Mouse (Mus musculus): Measurements from ENCODE around the gene Wbp1l.
"Not testable (repeated sequence)": the region's sequence is repeated elsewhere in the genome, so short reads cannot be mapped to it uniquely, and the experiment has no call there.

Gene Wbp1l

GRCm38 (mm10) chr19:46598720-46599252 lies at the start of gene Wbp1l:
Gene Wbp1l, plus strand, starts transcription at chr19:46599084.
- DNase-seq (ENCODE audit: low read depth) = peak; percentile 98

- no peak for DNase-seq (ENCODE audit: low read depth)
Observed at GRCm38 (mm10) chr19:46550385-46550784, 48.5 kb upstream of the Wbp1l start.

GRCm38 (mm10) chr19:46552496-46552895 lies 46.4 kb upstream of the Wbp1l start:
- no peak for DNase-seq (ENCODE audit: low read depth)

- DNase-seq (ENCODE audit: low read depth) = no peak
Observed at GRCm38 (mm10) chr19:46553541-46553955, 45.3 kb upstream of the Wbp1l start.

GRCm38 (mm10) chr19:46558009-46558408 lies 40.9 kb upstream of the Wbp1l start:
- DNase-seq (ENCODE audit: low read depth) = no peak

- no peak for DNase-seq (ENCODE audit: low read depth)
Observed at GRCm38 (mm10) chr19:46558631-46559030, 40.3 kb upstream of the Wbp1l start.

- no peak for DNase-seq (ENCODE audit: low read depth)
Observed at GRCm38 (mm10) chr19:46562132-46562531, 36.8 kb upstream of the Wbp1l start.

- no peak for DNase-seq (ENCODE audit: low read depth)
Observed at GRCm38 (mm10) chr19:46562581-46563515, 36.0 kb upstream of the Wbp1l start.

- DNase-seq (ENCODE audit: low read depth) = no peak
Observed at GRCm38 (mm10) chr19:46563603-46564002, 35.3 kb upstream of the Wbp1l start.

- no peak for DNase-seq (ENCODE audit: low read depth)
Observed at GRCm38 (mm10) chr19:46564043-46564462, 34.8 kb upstream of the Wbp1l start.

- not testable (repeated sequence) for DNase-seq (ENCODE audit: low read depth)
Observed at GRCm38 (mm10) chr19:46571211-46571877, 27.5 kb upstream of the Wbp1l start.

- DNase-seq (ENCODE audit: low read depth) = no peak
Observed at GRCm38 (mm10) chr19:46571878-46572244, 27.0 kb upstream of the Wbp1l start.

- no peak for DNase-seq (ENCODE audit: low read depth)
Observed at GRCm38 (mm10) chr19:46572548-46572947, 26.3 kb upstream of the Wbp1l start.

- peak; percentile 94 for DNase-seq (ENCODE audit: low read depth)
Observed at GRCm38 (mm10) chr19:46572951-46573937, 25.6 kb upstream of the Wbp1l start, which contains the start of the genes Arl3 and Sfxn2. Gene Arl3, minus strand, starts transcription at chr19:46573198. Gene Sfxn2, plus strand, starts transcription at chr19:46573365.

- DNase-seq (ENCODE audit: low read depth) = no peak
Observed at GRCm38 (mm10) chr19:46573990-46574389, 24.9 kb upstream of the Wbp1l start.

GRCm38 (mm10) chr19:46575196-46575595 lies 23.7 kb upstream of the Wbp1l start:
- DNase-seq (ENCODE audit: low read depth) = no peak

GRCm38 (mm10) chr19:46587823-46588508 lies 10.9 kb upstream of the Wbp1l start:
- DNase-seq (ENCODE audit: low read depth) = peak; percentile 64

- no peak for DNase-seq (ENCODE audit: low read depth)
Observed at GRCm38 (mm10) chr19:46591575-46591974, 7.3 kb upstream of the Wbp1l start.

- DNase-seq (ENCODE audit: low read depth) = no peak
Observed at GRCm38 (mm10) chr19:46592751-46593439, 6.0 kb upstream of the Wbp1l start.

- no peak for DNase-seq (ENCODE audit: low read depth)
Observed at GRCm38 (mm10) chr19:46598187-46598586, 697 bp upstream of the Wbp1l start.

Measured in c-Kit-positive CD71-negative TER-119-negative erythroid progenitor cells, embryonic 14.5 days (primary cell).